ENCODE assay signal across 8 mouse cellular contexts in genomic region chr13:42052696-42053541, GRCm38 (mm10). TPM values are rescaled to one million over a fixed set of nuclear protein-coding genes. Genes with fewer than 3 reads are reported as not detected.
A peak's percentile ranks its signal among the peaks of the same experiment; 100 is the strongest.
DNase-seq lines count a peak whose midpoint lies in the region; ATAC-seq and TF ChIP-seq lines count a peak whose summit lies in the region.

No protein-coding gene starts in this region.

- peaks cover 43% of the 10 kb centered on the region for H3K4me1 ChIP-seq in hindbrain, embryonic 15.5 days (replicated peaks)

- intact Hi-C loops in left cerebral cortex, adult 2 months (cut with DNase I): loop anchor here (2.0 to 10.0 kb wide), 7 partner anchors 50 to 408 kb away; partner anchors contain the start of gene Edn1

- TF ChIP-seq CTCF in left cerebral cortex, adult 2 months (IDR thresholded peaks at IDR 0.05): no peak

- H3K27me3 ChIP-seq in hindbrain, embryonic 15.5 days: no peaks in the 10 kb centered on the region

- peaks cover 18% of the 10 kb centered on the region for H3K36me3 ChIP-seq in hindbrain, embryonic 15.5 days

- peak; percentile 45 for DNase-seq in WW6 (ENCODE audit: low read depth, low spot score)
- DNase-seq in cerebellum, postnatal 10 days: peak; percentile 86 to 87
- DNase-seq in frontal cortex, postnatal 36 days (ENCODE audit: low spot score in 2 of 2): peak; percentile 60 to 66
- DNase-seq in left cerebral cortex, adult 2 months (ENCODE audit: extremely low spot score in 1 of 2, low spot score in 2 of 2): peak; percentile 49 to 62
- DNase-seq in lung, postnatal 4 days: peak; percentile 79 to 84
- DNase-seq in retina, postnatal 1 day: peak; percentile 88
- peak; percentile 69 to 78 for DNase-seq in thymus, postnatal 36 days

- peak; percentile 79 for ATAC-seq in hindbrain, embryonic 15.5 days (ENCODE audit: low FRiP score, low read depth)

- under 1% methylated on average over 40 of the region's 41 CpGs for WGBS in hindbrain, embryonic 15.5 days

- peak overlapping the region; percentile 95 for H3K27ac ChIP-seq in hindbrain, embryonic 15.5 days (replicated peaks)
- H3K27ac ChIP-seq in left cerebral cortex, adult 2 months: peak overlapping the region; percentile 92

- no peaks in the 10 kb centered on the region for H3K9me3 ChIP-seq in hindbrain, embryonic 15.5 days

- H3K4me2 ChIP-seq in hindbrain, embryonic 15.5 days: peak overlapping the region; percentile 96

- peak overlapping the region; percentile 91 for H3K9ac ChIP-seq in hindbrain, embryonic 15.5 days

- H3K4me3 ChIP-seq in hindbrain, embryonic 15.5 days: peak overlapping the region; percentile 91
- H3K4me3 ChIP-seq in left cerebral cortex, adult 2 months: peak overlapping the region; percentile 92

RNA-seq across cellular contexts. Expression of gene Hivep1, which starts 1.1 kb away (rescaled TPM):
- polyA plus RNA-seq in hindbrain, embryonic 15.5 days (2015; fragmentation: Nextera tagmentation; extraction: Ambion mirVana): 16.6 and 18.9 TPM in 2 replicates
- total RNA-seq in left cerebral cortex, adult 2 months (2021): 10 to 100 TPM; 69.7 to 71.7 TPM

Comparison
In these comparisons a context has a peak if more than half of its experiments do, and no peak if none do; other contexts are left out.
1. Peak in every context shown above with its lines: DNase-seq, ATAC-seq, H3K4me3 ChIP-seq and H3K27ac ChIP-seq.